Mouse (Mus musculus) MEL (cell line): ENCODE data around the gene Drosha.

Source experiments
- CTCF ChIP-seq, 3 experiments: IDR thresholded peaks in 2 of 3; conservative IDR thresholded peaks in 1 of 3; 2 replicates each; pipeline ENCODE4 v1.5.1; 2011 to 2012; ENCODE audit warnings: low read length in 3 of 3, low read depth in 2 of 3, mild to moderate bottlenecking in 2 of 3, improper control_type of control experiment in 1 of 3, inconsistent platforms in 1 of 3, mixed read lengths in 1 of 3, moderate library complexity in 1 of 3; ENCODE audit not compliant: control insufficient read depth in 1 of 3, insufficient read depth in 1 of 3, poor library complexity in 1 of 3, severe bottlenecking in 1 of 3
- EP300 ChIP-seq, 2 experiments: IDR thresholded peaks; 2 replicates each; pipeline ENCODE4 v1.6.1; 2011; ENCODE audit warnings: improper control_type of control experiment in 2 of 2, low read length in 2 of 2, low read depth in 1 of 2, mild to moderate bottlenecking in 1 of 2
- POLR2AphosphoS2 ChIP-seq: IDR thresholded peaks from 2 replicates; pipeline ENCODE4 v1.6.1; 2011; ENCODE audit warnings: low read length, improper control_type of control experiment
- ZNF384 ChIP-seq: IDR thresholded peaks from 2 replicates; pipeline ENCODE4 v1.6.1; 2012; ENCODE audit warnings: low read depth, mild to moderate bottlenecking, inconsistent platforms, low read length, improper control_type of control experiment

GRCm38 (mm10) chr15:12789406-12789867, 35.2 kb upstream of the Drosha start:
- TF ChIP-seq POLR2AphosphoS2, result no peak
- TF ChIP-seq ZNF384, result no peak
- no peak for TF ChIP-seq EP300 (IDR thresholded peaks at IDR 0.05; ENCODE audit: low read depth in 1 of 2, low read length in 2 of 2)
- TF ChIP-seq CTCF (IDR thresholded peaks at IDR 0.05 in 2 of 3, conservative IDR thresholded peaks at IDR 0.05 in 1 of 3; ENCODE audit: control insufficient read depth in 1 of 3, insufficient read depth in 1 of 3, low read depth in 2 of 3, low read length in 3 of 3, poor library complexity in 1 of 3, severe bottlenecking in 1 of 3), result no peak
